Mouse (Mus musculus) right cerebral cortex, postnatal 25 days (tissue): ENCODE data around the gene Hk1.

Source experiments
- DNase-seq: peaks from one replicate; pipeline ENCODE4 v3.0.0; 2022

Gene Hk1

DNA sequence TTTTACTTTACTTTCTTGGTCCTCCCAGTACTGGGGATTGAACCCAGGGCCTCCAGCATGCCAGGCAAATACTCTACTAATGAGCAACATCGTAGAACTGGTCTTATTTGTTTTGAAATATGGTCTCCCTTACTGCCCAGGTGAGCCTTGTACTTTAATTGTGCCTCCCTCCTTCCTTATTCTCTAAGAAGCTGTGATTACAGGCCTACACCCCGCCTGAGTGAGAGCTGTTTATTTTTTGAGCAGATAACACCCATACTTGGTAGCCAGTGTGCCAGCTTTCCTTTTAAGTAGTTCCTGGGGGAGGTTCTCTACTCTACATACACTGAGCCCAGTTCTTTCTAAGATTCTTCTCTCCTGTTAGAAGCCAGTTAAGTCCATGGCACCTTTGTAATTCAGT lies 115.4 kb downstream of the Hk1 start:
- DNase-seq: no peak

DNA sequence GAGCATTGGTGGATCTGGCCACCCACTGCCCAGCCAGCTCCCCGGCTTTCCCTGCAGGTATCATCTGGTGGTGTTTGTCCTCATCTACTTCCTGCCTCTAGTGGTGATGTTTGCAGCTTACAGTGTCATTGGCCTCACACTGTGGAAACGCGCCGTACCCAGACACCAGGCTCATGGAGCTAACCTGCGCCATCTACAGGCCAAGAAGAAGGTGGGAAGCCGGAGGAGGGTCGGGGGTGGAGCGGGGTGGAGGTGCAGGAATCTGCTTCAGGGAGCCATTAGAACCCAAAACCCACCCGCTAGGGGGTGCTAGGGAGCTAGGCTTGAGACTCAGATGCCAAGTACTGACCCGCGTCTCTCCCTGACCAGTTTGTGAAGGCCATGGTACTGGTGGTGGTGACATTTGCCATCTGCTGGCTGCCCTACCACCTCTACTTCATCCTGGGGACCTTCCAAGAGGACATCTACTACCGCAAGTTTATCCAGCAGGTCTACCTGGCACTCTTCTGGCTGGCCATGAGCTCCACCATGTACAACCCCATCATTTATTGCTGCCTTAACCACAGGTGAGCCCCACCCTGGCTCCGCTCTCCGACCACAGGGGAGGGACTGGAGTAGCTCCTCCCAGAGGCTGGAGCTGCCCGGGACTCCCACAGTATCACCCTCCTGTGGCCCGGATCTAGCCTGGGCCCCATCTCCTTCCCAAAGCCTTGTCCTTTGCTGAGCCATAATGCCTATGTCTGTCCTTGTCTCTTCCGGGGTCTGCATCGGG lies 118.4 kb downstream of the Hk1 start:
- no peak for DNase-seq

DNA sequence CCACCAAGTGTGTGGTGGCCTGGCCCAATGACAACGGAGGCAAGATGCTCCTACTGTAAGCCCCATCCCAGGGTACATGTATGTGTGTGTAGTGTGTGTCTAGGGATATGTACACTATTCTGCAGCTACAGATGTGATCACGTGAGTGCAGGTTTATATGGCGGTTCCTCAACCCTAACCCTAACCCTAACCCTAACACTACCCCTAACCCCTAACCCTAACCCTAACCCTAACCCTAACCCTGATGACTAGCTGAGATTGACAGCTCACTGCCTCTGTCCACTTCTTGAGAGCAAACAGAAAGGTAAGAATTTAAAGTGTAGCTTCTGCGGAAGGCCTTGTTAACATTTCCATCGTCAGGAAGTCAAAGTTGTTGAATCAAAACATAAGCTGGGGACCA lies 121.4 kb downstream of the Hk1 start:
- no peak for DNase-seq

DNA sequence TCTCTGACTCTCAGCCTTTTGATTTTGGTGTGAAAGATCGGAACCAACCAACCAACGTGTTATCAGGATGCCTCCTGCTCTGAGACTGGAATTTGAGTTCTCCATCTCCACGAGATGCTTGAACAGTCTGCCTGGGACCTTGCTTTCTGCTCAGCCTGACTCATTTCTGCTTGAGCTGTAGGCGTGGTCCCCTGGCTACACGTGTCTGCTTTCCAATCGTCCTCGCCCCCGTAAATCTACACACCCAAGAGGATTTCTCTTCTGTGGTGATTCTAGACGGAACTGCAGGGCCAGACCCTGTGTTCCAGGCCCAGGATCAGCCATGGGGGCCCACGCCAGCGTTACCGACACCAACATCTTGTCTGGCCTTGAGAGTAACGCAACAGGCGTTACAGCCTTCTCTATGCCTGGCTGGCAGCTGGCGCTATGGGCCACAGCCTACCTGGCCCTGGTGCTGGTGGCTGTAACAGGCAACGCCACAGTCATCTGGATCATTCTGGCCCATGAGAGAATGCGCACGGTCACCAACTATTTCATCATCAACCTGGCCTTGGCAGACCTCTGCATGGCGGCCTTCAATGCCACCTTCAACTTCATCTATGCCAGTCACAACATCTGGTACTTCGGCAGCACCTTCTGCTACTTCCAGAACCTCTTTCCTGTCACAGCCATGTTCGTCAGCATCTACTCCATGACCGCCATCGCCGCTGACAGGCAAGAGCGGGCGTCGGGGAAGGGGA lies 127.0 kb downstream of the Hk1 start:
- no peak for DNase-seq

DNA sequence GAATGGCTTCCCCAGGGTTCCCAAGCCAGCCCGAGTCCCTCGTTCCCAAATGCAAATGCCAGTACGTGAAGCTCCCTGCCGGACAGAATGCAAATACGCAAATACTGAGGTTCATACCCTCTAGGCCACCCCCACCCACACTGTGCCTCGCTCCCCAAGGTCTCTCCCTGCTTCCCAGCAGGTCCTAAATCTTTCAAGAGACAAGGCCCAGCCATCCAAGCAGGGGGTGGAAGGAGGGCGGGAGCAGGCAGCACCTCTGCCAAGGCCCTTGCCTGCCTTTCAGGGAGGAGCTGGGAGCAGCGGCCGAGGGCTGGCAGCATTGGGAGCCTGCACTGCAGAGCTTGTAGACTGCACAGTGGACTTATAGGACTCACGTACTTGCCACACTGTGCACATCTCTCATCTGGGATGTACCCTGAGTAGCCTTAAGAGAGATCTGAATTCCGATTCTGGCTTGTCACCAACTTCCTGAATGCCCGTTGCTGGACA lies 127.7 kb downstream of the Hk1 start, which contains the start of gene Tacr2:
Gene Tacr2, plus strand, starts transcription at position 439 of the 489 bp plus-strand sequence.
- DNase-seq: no peak

DNA sequence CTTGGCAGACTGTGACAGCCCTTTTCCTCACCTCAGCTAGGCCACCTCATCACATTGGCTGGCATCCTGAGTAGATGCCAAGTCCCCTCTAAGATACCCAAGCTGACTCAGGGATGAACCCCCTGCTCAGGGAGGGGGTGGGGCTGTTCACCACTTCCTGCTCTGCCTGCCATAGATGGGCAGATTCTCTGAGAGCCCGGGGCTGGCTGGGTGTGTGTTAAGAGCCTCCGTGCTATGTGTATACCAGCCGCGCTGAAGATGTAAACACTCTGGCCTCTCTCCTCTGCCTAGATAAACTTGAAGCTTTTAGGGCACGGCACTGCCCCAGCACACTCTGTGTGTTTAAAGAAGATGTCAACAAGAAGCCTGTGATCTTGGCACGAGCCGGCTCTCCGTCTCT lies 131.9 kb downstream of the Hk1 start:
- no peak for DNase-seq

DNA sequence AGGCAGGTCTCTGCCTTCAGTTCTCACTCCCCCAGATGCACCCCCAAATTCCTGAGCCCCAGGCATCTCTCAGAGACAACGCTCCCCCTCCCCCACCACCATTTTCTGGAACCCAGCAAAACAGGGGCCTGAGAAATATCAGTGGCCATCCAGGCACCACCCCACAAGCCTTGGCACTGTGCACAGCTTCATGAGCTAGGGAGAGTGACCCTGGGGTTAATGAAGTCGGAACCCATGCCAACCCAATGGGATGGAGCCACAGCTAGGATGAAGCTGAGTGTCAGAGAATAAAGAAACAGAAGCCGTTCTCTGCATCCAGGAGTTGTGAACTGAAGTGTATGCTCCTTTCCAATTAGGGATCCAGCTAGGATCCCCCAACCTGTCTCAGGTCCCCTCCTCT lies 132.6 kb downstream of the Hk1 start:
- DNase-seq: no peak

DNA sequence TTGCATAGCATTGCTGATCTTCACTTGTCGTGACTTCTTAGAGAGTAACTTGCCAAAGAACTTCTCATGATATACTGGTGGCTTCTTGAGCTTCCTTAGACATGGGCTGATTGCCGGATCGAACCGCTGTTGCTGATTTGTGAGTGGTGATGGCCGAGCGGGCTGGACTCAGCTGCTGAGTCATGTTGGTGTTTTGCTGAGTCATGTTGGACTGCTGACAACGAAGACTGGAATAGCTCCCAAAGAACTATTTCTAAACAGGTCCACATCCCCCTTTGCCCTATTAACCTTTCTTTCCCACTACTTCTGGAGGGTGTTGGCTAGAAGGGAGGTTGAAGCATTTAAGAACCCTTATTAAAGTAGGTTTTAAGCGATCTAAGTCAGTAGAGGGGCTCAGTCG lies 135.6 kb downstream of the Hk1 start:
- DNase-seq: no peak

DNA sequence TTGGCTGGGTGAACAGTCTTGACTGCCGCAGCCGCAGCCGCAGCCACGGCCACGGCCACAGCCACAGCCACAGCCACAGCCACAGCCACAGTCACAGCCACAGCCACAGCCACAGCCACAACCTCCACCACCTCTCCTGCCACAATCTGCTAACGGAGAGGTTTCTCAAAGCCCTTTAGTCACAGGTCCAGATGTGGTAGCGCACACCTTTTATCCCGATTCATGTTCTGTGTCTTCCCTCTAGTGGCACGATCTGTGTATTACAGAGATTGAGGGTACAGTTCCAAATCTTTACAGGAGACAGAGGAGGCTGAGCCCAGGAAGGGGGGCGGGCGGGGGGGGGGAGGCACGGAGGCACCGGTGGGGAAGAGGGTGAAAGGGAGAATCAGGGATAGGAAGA lies 136.8 kb downstream of the Hk1 start:
- DNase-seq: no peak

DNA sequence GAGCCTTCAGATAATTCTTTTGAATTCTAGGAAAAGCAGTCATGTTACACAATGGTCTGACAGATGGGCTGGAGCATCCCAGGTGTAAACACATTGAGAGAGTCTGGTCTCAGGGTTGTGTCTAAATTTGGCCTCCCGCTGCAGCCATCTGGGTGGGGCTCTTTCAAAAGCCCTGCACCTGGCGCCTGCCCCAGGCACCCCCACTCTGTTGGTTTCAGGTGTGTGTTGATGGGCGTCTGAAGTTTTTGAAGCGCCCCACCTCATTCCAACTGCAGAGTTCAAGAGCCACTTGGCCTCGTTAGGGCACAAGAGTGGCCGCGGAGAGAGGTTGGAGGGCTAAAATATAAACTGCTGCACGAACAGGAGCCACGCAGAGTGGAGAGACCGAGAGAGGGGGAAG lies 137.3 kb downstream of the Hk1 start:
- peak; percentile 13 for DNase-seq

DNA sequence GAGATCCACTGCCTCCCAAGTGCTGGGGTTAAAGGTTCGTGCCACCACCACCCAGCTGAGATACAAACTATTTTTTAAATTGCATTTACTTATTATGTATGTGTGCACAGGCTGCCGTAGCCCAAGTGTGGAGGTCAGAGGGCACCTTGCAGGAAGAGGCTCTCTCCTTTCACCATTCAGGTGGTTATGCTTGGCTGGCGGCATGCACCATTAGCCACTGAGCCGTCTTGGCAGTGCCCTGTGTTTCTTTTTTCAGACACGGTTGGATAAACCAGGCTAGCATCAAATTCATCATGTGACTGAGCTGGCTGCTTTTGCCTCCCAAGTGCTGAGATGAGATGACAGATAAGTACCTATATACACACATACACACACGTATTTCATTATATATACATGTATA lies 140.4 kb downstream of the Hk1 start:
- no peak for DNase-seq

DNA sequence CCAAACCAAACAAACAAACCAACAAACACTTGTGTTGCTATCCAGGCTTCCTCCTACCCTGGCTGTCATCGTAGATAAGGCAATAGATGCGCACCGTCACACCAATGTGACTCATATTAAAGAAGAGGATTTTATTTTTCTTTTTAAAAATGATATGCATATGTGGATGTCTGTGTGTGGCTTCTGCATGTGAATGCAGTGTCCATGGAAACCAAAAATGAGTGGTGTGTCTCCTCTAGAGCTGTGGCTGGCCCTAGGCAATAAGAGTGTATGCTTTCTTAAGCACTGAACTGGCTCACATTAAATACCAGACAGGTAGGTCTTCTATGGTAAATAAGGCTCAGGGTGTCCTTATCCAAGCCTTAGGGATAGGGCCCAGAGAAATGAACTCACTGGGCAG lies 141.0 kb downstream of the Hk1 start:
- no peak for DNase-seq

DNA sequence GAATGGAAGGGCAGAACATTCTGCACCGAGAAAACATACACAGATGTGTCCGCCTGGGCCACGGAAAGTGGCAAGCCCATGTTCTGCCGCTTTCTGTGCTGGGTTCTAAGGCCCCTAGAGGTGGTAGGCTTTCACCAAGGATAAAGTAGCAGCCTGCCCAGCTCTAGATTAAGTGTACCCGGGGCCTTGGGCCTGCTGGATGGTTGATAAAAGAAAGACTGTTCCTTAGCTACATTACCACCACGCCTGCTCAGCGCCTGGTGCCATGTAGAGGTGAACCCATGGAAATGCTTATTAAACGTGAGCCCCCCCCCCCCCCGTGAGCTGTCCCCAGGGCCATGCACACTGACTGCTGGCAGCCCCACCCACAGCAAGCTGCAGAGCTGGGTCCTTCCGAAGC lies 142.5 kb downstream of the Hk1 start:
- DNase-seq: no peak

DNA sequence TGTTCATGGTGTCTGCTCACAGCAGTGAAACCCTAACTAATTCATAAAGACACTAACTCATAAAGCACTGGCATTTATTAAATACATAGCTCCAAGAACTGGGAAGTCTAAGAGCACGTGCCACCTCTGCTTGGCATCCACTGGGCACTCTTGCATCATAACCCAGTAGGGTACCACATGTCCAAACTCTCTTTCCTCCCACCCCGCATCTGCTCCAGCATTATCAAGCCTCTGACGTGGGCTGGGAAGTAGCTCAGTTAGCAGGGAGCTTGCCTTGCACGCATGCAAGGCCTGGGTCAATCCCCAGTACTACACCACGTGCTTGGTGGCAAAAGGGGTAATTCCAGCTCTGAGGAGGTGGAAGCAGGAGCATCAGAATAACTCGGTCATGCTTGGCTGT lies 143.5 kb downstream of the Hk1 start:
- no peak for DNase-seq

DNA sequence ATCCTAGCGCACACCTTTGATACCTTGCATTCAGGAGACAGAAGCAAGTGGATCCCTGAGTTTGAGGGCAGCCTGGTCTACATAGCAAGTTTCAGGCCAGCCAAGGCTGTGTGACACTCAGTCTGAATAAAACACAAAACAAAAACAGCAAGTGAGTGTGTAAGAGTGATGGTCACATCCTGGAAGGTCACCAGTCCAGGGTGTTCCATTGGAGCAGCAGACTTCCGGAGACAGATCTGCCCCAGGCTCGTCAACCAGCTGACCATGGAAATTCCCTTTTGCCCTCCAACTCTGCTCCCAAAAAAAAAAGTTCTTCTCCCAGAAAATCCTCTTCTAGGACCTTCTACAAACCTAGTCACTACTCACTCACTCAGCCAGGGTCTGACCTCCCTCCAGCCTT lies 147.9 kb downstream of the Hk1 start:
- DNase-seq: no peak

DNA sequence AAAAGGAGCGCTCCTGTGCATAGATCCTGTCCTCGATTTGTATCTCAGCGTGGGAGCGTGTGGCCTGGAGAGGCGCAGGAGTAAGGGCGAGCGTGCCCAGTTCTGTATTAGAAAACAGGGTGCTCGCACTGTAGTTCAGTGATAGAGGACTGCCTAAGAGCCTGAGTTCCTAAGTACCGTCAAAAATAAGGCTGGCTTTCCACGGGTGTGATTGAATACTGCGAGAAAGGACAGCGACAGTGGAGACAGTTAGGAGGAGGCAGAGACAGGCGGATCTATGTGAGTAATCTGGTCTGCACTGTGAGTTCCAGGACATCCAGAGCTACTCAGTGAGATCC lies 148.3 kb downstream of the Hk1 start:
- DNase-seq: no peak

DNA sequence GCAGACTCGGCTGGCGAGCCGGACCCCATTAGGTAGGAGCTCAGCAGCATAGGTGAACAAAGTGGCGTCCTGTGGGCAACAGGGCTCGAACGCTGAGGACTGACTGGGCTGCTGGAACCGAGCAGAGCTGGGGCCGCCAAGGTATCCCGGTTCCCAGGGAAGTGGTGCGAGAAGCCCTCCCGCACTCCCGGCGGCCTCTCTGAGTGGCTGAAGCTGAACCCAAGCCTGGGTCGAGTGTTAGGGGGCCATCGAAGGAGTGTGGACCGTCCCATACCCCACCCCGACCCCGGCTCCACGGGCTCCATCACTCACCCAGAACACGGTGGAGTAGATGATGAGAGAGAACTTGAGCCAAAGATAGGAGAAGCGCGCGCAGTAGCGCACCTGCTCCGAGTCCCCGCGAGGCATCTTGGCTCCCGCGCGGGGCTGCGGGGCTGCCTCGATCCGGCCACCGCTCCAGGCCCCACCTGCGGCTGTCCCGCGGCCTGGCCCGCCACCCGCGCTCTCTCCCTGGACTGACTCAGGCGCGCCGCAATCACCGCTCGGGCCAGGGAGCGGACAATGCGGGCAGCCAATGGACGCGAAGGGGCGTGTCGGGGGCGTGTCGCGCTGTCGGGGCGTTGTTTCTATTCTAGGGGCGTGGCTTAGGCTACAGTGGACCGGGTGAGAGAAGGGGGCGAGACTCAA lies 148.9 kb downstream of the Hk1 start, which contains the start of gene Tspan15:
Gene Tspan15, minus strand, starts transcription at position 544 of the 687 bp plus-strand sequence.
- DNase-seq: peak; percentile 87

DNA sequence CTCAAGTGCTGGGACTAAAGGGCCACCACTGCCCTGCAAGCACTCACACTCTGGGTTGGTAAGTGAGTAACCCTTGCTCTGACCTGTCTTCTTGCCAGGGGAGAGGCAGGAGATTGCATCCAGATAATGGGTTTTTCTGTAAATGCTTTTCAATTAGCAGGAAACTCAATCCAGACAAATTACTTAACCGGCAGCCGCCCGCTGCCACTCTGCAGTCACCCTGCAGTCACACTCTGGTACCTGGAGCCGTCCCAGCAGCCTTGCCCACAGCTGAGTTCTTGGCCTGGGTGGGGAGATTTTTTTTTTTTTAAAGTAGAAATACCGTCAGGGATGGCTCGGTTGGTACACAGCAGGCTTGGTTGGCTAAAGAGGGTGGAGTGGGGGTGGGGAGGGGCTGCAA lies 151.6 kb downstream of the Hk1 start:
- DNase-seq: no peak

DNA sequence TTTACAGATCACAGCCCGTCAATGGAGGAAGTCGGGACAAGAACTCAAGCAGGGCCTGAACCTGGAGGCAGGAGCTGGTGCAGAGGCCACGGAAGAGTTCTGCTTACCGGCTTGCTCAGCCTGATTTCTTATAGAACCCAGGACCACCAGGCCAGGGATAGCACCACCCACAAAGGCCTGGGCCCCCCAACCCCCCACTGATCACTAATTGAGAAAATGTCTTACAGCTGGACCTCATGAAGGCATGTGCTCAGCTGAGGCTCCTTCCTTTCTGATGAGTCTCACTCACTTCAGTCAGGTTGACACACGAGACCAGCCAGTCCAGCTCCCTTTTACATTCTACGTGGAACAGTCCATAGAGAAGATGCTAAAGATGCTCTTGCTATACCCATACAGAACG lies 153.9 kb downstream of the Hk1 start:
- no peak for DNase-seq

DNA sequence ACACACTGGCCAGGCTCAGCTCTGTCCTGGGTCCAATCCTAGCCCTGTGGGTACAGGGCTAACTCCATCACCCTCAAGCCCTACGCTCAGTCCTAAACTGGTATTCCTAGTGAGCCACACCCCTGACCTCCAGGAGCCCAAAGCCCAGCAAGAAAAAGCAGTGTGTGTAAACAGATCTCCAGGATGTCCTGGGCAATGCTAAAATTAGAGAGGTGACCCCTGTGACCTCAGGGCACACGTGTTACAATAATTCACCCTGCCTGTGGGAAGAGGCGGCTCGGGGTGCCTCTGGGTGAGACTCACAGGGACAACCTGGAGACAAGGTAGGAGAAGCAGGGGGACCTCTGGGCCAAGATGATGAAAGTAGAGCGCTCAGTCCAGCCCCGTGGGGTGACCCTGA lies 155.5 kb downstream of the Hk1 start:
- no peak for DNase-seq

DNA sequence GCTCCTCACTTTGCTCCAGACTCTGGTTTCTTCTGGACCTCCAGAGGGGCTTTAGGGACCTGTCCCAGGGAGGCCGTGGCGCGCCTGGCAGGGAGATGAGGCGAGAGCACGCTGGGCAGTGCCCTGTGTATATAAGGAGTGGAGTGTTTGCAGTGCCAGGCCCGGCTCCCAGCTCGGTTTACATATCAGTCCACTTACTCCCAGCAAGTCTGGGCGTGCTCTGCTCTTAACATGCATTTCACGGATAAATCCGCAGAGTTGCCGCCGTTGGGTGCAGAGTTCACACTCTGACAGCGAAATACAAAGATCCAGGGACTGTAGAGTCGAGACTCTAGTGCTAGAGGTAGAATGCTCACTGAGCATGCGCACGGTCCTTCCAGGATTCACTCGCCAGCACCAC lies 156.9 kb downstream of the Hk1 start:
- DNase-seq: no peak

DNA sequence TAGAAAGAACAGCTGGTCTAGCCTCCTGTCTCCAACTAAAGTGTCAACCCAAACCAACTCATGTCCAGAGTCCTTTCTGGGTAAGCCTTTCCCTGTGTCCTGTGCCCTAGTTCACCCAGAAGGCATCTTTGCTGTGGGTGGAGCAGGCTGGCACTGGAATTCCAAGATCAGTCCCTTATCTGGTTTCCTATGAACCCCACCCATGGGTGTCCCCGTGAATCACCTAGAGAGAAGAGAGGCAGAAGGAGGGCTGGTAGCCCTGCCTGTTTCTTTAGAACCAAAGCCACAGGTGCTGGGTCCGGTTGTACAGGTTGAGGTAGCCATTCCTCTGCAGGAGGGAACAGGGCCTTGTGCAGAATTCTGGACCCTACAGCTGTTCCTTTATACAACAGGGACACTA lies 158.1 kb downstream of the Hk1 start:
- DNase-seq: no peak

DNA sequence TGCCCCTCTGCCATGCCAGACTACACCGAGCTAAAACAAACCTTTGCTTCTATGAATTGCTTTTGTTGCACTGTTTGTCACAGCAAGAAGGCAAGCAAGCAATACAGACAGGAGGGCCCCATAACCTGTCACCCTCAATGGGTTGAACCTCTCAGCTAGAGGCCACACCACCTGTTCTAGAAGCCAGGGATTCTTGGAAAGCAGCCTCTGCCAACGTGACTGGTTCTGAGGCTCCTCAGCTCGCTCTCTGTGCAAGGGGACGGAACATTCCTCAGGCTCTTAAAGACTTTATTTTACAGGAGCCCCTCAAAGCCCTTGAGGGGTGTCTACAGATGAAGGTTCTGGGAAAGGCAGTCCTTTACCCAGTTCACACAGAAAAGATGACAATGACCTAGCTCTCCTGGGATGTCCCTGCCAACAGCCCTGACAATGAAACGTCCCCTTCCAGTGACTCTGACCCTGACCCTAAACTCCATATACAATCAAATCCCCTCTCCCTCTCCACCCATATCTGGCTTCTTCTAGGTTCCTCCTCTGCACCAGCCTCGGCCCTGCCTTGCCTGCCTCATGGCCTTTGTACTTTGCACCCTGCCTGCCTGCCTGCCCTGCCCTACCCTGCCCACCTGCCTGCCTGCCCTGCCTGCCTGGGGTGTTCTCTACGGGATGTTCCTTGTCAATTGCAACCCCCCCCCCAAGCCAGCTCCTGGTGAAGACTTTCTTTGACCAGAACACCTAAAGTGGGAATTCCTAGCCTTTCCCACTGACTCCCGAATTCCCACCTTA lies 158.8 kb downstream of the Hk1 start:
- no peak for DNase-seq
